Mouse (Mus musculus) lung, adult 2 months (tissue): ENCODE measurements around the gene Fli1.

Source experiments
- CTCF ChIP-seq: fragments of 200-500 bp; IDR thresholded peaks from 2 replicates; pipeline ENCODE4 v1.5.1; 2011; ENCODE audit warnings: mild to moderate bottlenecking, low read length, control low read depth; ENCODE audit not compliant: insufficient read depth
- POLR2A ChIP-seq: fragments of 200-500 bp; IDR thresholded peaks from 2 replicates; pipeline ENCODE4 v1.6.1; 2011; ENCODE audit warnings: low read depth, mild to moderate bottlenecking, control low read depth, low read length, borderline replicate concordance; ENCODE audit errors: extremely low read depth

- TF ChIP-seq POLR2A (no peak), CTCF (no peak)
These were observed 2.0 kb downstream of the Fli1 start for GRCm38 (mm10) chr9:32540406-32541222.
